Mouse (Mus musculus) testis, adult 2 months (tissue): ENCODE measurements around the gene Srd5a1. TPM values are rescaled to one million over a fixed set of nuclear protein-coding genes. Genes with fewer than 3 reads are reported as not detected.

Source experiments
- H3K27ac ChIP-seq: fragments of 200-500 bp; 2 replicates; pipeline ENCODE4 v1.5.1; 2012; ENCODE audit warnings: low read depth, low read length; ENCODE audit not compliant: control insufficient read depth, insufficient read depth
- H3K27me3 ChIP-seq: fragments of 200-500 bp; 2 replicates; pipeline ENCODE4 v1.6.1; 2012; ENCODE audit warnings: mild to moderate bottlenecking, low read length, moderate library complexity; ENCODE audit not compliant: control insufficient read depth, insufficient read depth
- H3K36me3 ChIP-seq: fragments of 200-500 bp; 2 replicates; pipeline ENCODE4 v1.6.1; 2012; ENCODE audit warnings: mild to moderate bottlenecking, low read length; ENCODE audit not compliant: control insufficient read depth, insufficient read depth
- H3K4me1 ChIP-seq: fragments of 200-500 bp; 2 replicates; pipeline ENCODE4 v1.6.1; 2012; ENCODE audit warnings: low read length; ENCODE audit not compliant: control insufficient read depth, insufficient read depth
- H3K4me3 ChIP-seq: fragments of 200-500 bp; 2 replicates; pipeline ENCODE4 v1.5.1; 2012; ENCODE audit warnings: low read depth, mild to moderate bottlenecking, low read length, moderate library complexity, mixed read lengths; ENCODE audit not compliant: control insufficient read depth
- CTCF ChIP-seq: fragments of 200-500 bp; IDR thresholded peaks from 2 replicates; pipeline ENCODE4 v1.5.1; 2012; ENCODE audit warnings: low read depth, mild to moderate bottlenecking, inconsistent platforms, low read length, moderate library complexity; ENCODE audit not compliant: control insufficient read depth, insufficient read depth, insufficient replicate concordance
- POLR2A ChIP-seq: fragments of 200-500 bp; IDR thresholded peaks from 2 replicates; pipeline ENCODE4 v1.6.1; 2012; ENCODE audit warnings: low read depth, mild to moderate bottlenecking, inconsistent platforms, low read length, moderate library complexity; ENCODE audit not compliant: control insufficient read depth
- polyA plus RNA-seq: library from polyadenylated mRNA; depleted of rRNA; stranded (reverse); fragments of >200 nt; gene quantifications from 2 replicates; pipeline ENCODE4 v1.2.3, GENCODE M21; 2012; rRNA removed

Srd5a1 gene
- polyA plus RNA-seq = 4.6 and 5.0 TPM in 2 replicates

DNA sequence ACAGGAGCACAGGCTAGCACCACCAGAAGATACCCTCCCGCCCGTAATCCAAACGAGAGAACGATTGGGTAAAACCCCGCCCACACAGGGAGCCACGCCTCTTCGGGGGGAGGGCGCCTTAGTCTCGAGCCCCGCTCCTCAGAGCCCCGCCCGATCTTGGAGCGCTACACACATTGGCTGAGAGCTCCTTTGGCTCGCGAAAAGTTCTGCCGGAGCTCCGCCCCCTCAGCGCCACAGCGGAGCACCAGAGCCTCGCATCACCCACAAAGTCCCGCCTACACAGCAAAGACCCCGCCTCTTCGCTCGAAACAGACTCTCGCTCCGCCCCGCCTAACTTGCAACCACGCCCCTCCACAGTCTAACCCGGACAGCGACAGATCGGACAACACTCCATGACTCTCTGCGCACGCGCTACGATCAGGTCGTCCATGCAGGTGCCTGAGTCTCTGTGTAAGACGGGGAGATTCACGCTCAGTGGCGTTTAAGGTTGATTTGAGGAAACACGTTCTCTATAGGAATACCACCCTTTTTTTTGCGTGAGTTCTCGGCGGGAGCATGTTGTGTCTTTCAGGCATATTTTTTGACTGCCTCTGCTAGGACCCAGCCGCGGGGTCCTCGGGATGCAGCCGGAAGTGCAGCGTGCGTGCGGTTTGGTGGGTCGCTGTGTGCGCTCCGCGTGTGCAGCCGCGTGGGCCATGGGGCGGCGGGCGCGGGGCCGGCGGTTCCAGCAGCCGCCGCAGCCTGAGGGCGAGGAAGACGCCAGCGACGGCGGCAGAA lies at the start of gene Srd5a1:
Gene Srd5a1 (minus strand): TSS at position 45 of the 777 bp plus-strand sequence.
- no peaks in the 10 kb centered on the region for H3K27me3 ChIP-seq
- H3K4me1 ChIP-seq = peaks cover 7% of the 10 kb centered on the region
- peak within 1 kb of the TSS; percentile 91 for H3K4me3 ChIP-seq
- H3K27ac ChIP-seq = peak within 1 kb of the TSS; percentile 93
- no peak for TF ChIP-seq CTCF
- peak; percentile 53; the same call in 1 of the 2 replicates for TF ChIP-seq POLR2A
- H3K36me3 ChIP-seq = peaks cover 4% of the 10 kb centered on the region

DNA sequence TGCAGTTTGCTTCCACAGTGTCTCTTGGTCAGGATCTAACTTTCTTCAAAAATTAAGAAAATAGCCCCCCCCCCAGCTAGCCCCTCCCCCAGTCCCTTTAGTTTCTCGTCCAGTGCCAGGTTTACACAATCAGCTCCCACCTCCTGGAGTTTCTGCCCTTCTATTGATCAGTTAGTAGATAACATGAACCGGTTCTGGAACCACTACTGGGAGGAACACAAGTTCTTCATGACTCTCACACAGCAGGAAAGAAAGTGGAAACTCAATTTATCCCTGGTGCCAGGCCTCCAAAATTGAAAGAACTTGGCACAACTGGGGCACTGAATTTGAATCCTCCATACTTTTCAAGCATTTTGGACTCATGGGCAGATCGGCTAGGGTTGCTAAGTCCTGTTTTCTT lies 43.3 kb upstream of the Srd5a1 start:
- Histone ChIP-seq H3K36me3 (no peaks in the 10 kb centered on the region), H3K4me3 (no peak overlapping the region), H3K4me1 (no peaks in the 10 kb centered on the region), H3K27ac (no peak overlapping the region), H3K27me3 (no peaks in the 10 kb centered on the region)
- TF ChIP-seq POLR2A = no peak
- no peak for TF ChIP-seq CTCF

DNA sequence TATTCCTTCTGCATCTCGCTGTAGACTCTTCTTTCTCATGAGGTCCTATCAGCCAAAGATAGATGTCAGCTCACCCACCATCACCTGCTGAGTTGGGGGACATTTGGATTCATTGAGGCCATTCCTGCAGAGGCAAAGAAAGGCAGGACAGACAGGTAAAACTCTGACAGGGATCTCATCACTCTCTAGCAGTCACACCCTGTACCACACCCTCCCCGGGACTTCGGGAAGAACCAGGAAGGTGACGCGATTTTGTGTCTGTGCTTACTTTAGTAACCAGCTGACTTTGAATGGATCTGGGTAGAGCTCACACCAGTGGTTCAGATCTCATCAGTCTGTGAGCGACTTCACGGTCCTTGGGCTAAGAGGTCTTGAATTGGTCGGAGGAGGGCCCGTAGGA lies 35.2 kb upstream of the Srd5a1 start:
- H3K27me3 ChIP-seq = no peaks in the 10 kb centered on the region
- H3K4me1 ChIP-seq = peaks cover 3% of the 10 kb centered on the region
- TF ChIP-seq POLR2A (no peak), CTCF (no peak)
- H3K4me3 ChIP-seq = no peak overlapping the region
- H3K36me3 ChIP-seq = no peaks in the 10 kb centered on the region
- H3K27ac ChIP-seq = no peak overlapping the region

DNA sequence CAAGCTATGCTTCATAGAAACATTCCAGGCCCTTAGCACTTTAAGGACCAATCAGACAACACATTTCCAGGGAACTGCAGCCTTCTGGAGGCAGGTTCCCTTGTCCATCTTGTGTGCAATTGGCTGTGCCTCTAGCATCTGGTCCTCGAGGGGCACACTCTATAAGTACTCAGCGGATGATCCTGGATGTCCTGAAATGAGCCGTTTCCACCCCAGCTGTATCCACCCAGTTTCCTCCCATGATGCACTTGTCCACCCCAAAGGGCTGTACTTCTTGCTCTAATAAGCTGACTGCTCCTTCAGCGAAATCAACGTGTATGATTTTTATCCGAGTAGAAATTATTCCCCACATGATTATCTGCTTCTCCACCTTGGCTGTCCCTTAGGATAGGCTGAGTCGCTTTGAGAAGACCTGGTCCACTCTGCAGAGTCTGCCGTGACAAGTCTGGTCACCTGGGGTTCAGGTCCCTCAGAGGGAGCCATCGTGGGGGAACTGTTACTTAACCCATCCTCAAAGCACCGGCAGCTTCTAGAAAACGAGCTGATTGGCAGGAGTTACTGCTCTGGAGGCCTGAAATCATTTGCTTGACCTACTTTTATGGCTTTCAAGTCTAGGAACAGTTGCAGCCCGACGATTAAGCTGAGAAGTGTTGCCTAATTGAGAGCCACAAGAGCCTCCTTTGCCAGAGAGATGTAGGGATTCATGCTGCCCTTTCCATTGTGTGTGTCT lies 34.6 kb upstream of the Srd5a1 start:
- H3K4me1 ChIP-seq = peaks cover 3% of the 10 kb centered on the region
- H3K4me3 ChIP-seq = no peak overlapping the region
- TF ChIP-seq CTCF (no peak), POLR2A (no peak)

DNA sequence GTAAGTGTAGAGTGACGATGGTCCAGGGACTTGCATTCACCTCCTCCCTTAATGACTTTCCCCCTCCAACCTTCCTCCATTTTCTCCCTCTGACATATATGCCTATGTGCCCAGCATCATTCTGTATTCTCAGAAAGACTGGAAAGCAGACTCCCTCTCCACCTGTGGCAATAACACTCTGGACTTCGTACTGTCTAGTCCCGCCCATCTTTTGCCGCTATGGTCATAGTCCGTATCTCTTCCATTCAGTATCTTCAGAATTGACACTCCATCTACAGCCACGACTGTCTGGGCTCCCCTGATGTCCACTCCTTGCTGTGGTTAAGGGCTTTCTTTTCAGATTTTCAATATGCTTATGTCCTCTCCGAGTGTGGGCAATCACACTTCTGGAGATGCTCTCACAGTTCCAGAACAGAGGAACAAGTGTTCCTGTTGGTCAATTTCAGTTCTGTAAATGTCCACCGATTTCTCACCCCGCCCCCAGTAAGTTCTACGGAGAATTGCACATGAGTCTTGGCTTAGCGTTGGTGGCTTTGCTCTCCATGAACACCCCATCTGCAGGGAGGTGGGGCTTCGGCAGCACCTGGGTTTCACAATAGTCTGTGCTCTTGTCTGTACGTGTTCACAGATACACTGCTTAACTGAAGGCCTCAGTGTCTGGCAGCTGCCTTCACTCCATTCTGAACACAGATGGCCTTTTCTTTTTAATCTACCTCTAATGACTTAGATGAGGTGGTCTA lies 33.4 kb upstream of the Srd5a1 start:
- Histone ChIP-seq H3K4me3 (no peak overlapping the region), H3K27ac (no peak overlapping the region), H3K36me3 (no peaks in the 10 kb centered on the region), H3K4me1 (peaks cover 3% of the 10 kb centered on the region), H3K27me3 (no peaks in the 10 kb centered on the region)
- TF ChIP-seq CTCF = no peak
- TF ChIP-seq POLR2A = no peak

More for the DNA sequence above, 34.6 kb upstream of the Srd5a1 start:
- Histone ChIP-seq H3K36me3 (no peaks in the 10 kb centered on the region), H3K27ac (no peak overlapping the region), H3K27me3 (no peaks in the 10 kb centered on the region)

DNA sequence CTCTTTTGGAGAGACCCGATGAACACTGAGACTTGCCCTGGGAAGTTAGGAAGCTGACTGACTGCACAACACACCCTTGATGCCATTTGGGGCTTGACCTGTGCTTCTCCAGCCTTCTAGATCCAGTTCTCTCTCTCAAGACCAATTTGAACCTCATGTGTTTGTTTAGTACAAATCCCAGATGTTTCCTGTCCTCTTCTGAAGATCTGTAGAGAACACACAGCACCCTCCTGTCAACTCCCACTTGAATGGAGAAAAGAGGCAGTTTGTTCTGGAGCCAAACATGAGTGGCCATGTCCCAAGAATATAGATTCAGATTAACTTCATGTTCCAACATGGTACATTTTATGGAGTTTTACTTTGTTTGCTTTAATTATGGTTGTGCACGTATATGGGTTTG lies 32.7 kb upstream of the Srd5a1 start:
- Histone ChIP-seq H3K4me3 (no peak overlapping the region), H3K27ac (no peak overlapping the region), H3K36me3 (no peaks in the 10 kb centered on the region), H3K27me3 (no peaks in the 10 kb centered on the region), H3K4me1 (peaks cover 3% of the 10 kb centered on the region)
- TF ChIP-seq CTCF (no peak), POLR2A (no peak)
